Mouse (Mus musculus) mouse embryonic stem cell (cell line): ENCODE results near the gene Hoxa6.

Source experiments
- in situ Hi-C, 2 experiments: fragments of 300-500 bp; cut with MboI; formaldehyde crosslinking; loops; 1 replicate in 1 of 2; 3 replicates in 1 of 2; pipeline ENCODE4 v1.14.3; 2019 to 2020; ENCODE audit warnings: low sequenced_read_pairs in 2 of 2, low pct_unique_long_range_greater_than_20kb in 1 of 2, mixed read lengths in 1 of 2; ENCODE audit not compliant: unreplicated experiment in 1 of 2

Gene Hoxa6

DNA sequence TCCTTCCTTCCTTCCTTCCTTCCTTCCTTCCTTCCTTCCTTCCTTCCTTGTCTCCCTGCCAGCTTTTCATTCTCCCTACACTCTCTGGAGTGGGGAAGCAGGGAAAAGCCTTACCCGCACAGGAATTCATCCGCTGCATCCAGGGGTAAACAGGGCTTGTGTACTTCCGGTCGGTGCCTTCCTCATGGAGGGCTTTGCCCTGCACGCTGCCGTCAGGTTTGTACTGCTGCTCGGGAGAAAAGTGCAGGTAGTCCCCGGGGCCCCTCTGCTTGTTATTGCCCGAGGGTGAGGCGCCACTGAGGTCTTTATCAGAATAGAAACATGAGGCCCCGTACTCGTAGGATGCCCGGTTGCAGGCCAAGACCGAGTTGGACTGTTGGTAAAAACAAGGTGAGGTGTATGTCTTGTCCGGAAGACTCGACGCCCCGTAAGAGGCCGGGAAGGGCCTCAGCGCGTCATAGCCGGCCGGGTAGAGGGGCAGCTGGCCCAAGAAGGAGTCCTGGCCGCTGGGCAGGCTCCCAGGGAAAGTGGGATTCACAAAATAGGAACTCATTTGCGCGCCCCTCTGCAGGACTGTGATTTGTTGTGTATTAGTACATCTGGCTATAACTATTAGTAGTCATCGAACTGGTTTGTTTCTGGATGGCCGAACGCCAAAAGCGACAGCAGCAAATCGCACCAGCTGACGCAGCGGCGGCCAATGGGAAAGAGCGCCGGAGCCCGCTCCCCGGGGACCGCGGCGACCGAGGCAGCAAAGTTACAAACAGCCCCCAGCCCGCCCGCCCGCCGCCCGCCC lies at the start of gene Hoxa6:
TSS of gene Hoxa6 (minus strand) at position 651 of the 796 bp plus-strand sequence.
- in situ Hi-C loops, result loop anchor here (25.0 kb wide), 2 partner anchors 346 to 1021 kb away; no protein-coding TSS in a partner anchor

DNA sequence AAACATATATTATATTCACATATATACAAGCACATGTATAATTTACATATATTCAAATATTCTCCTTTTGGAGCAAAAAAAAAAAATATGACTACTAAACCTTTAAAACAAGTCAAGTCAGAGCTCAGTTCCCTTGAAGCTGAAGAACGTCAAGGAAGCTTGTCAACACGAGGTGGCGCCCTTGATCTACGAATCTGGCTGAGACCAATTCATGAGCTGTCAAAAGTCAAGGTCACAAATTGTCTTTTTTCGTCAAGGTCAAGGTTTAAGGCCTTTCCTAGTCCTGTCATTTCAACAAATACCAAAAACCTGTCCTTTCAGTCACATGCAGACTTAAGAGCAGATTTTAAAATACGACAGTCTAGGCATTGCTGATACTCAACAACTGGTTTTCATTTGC lies 48.4 kb upstream of the Hoxa6 start:
- in situ Hi-C loops, result loop anchor here (10.0 to 25.0 kb wide), 4 partner anchors 58 to 655 kb away; partner anchors contain the start of gene Evx1 (in 1 of the 2)

GRCm38 (mm10) chr6:52253511-52254500 lies 45.3 kb upstream of the Hoxa6 start:
- in situ Hi-C loops, result loop anchor here (10.0 to 25.0 kb wide), 4 partner anchors 61 to 658 kb away; partner anchors contain the start of gene Evx1 (in 1 of the 2)

DNA sequence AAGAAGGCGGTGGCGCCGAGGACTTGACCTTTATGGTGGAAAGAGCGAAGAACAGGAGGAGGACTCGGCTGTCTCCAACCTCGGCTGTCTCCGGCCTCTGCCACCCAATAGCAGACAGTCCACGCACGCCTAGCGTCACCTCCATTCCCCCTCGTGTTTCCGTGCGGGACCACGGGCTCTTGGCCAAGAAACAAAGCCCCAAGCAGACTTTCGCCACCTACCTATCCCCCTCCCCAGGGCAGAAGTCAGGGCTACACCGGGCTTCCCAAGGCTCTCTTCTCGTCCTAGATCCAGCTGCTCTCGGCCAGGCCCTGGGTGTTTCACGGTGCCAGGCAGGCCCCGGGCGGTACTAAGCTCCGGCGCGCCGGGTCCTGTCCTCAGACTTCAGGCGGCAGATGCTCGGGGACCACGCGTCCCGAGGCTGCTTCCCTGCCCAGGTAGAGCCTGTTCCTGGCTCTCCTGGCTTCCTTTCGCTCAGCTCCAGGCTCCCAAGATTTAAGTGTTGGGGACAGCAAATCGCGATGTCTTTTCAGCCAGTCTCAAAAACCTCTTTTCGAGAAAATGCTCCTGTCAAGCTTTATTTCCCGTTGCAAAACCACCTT lies 44.4 kb upstream of the Hoxa6 start:
- in situ Hi-C loops, result loop anchor here (10.0 to 25.0 kb wide), 4 partner anchors 62 to 659 kb away; partner anchors contain the start of gene Evx1 (in 1 of the 2)

GRCm38 (mm10) chr6:52252016-52252774 lies 43.7 kb upstream of the Hoxa6 start:
- in situ Hi-C loops, result loop anchor here (10.0 to 25.0 kb wide), 4 partner anchors 63 to 660 kb away; partner anchors contain the start of gene Evx1 (in 1 of the 2)

- in situ Hi-C loops, result loop anchor here (10.0 to 25.0 kb wide), 4 partner anchors 63 to 661 kb away; partner anchors contain the start of gene Evx1 (in 1 of the 2)
Measured at GRCm38 (mm10) chr6:52251177-52251879, 42.8 kb upstream of the Hoxa6 start.

DNA sequence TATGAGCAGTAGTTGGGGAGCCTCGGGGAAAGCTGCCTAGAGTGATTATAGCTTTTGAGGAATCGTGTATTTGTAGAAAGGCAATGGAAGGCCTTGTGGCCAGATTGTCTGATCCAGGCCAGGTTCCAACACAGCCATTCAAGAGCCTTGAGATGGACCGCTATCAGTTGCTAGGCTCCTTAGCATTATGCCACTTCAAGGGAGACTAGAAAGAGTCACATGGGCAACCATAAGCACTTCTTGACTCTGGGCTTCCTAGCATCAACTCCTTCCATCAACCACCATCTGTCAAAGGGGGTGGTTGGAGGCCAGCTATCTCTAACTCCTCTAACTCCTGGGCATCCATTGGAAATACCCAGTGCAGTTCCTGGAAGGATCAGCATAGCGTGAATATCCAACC lies 41.3 kb upstream of the Hoxa6 start:
- in situ Hi-C loops, result loop anchor here (5.0 to 25.0 kb wide), 6 partner anchors 65 to 1063 kb away; partner anchors contain the start of gene Evx1 (in 1 of the 2)

DNA sequence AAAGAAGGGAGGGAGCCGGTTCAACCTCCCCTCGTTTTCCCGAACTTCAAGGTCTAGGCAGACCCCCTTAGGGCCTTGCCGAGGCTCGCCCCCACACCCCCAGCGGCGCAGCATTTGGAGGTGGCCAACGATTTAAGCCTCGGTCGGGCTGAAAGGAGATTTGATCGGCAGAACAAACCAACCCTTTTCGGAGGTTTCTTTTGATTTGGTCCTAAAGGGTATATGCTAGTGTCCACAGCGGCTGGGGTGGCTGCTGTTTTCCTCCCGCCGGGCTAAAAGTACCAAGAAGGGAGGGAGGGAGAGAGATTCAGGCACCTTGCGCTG lies 40.9 kb upstream of the Hoxa6 start:
- in situ Hi-C loops, result loop anchor here (5.0 to 25.0 kb wide), 2 partner anchors 82 to 1062 kb away; no protein-coding TSS in a partner anchor

GRCm38 (mm10) chr6:52248638-52249414 lies 40.3 kb upstream of the Hoxa6 start:
- in situ Hi-C loops, result loop anchor here (5.0 to 25.0 kb wide), 2 partner anchors 82 to 1062 kb away; no protein-coding TSS in a partner anchor

DNA sequence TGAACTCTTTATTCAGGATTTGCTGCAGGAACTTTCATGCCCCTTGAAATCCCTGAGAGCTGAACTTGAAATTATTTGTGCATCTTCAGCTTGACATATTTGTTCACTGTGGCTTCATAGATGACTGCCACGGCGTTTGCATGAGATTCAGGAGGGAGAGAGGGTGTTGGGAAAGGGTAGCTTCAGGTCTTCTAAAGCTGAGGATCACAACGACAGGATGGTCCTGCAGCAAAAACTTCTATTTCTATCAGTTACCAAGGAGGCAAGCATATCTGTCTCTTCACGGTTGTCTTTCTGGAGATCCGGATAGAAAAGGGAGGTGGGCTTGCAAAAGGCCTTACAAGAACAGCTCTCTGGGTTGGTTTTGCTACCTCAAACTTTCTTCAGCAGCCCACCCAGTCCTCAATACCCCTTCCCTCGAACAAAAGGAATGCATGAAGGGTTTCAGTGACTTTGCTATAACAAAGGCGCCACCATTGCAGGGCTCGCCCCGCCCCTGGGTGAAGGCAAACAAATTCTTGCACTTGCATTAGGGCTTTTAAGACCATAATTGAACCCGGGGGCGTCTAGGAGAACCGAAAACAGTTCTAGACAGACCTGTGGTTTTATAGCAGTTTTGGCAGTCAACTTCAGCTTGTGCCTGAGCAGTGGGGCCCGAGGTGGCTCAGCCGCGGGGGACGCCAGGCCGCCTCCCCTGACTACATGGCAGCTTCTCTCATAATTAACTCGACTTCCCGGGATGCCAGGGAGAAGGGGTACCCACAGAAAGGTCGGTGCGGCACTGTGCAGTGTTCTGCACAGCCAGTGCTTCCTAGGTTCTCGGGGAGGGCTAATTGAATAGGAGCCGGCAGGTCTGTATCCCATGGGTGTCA lies 39.5 kb upstream of the Hoxa6 start:
- in situ Hi-C loops, result loop anchor here (5.0 to 25.0 kb wide), 2 partner anchors 81 to 1061 kb away; no protein-coding TSS in a partner anchor

- in situ Hi-C loops, result loop anchor here (5.0 to 25.0 kb wide), 2 partner anchors 80 to 1060 kb away; no protein-coding TSS in a partner anchor
Measured at GRCm38 (mm10) chr6:52246916-52247315, 38.4 kb upstream of the Hoxa6 start.

- in situ Hi-C loops, result loop anchor here (5.0 to 25.0 kb wide), 2 partner anchors 79 to 1059 kb away; no protein-coding TSS in a partner anchor
Measured at GRCm38 (mm10) chr6:52246403-52246803, 37.9 kb upstream of the Hoxa6 start.

DNA sequence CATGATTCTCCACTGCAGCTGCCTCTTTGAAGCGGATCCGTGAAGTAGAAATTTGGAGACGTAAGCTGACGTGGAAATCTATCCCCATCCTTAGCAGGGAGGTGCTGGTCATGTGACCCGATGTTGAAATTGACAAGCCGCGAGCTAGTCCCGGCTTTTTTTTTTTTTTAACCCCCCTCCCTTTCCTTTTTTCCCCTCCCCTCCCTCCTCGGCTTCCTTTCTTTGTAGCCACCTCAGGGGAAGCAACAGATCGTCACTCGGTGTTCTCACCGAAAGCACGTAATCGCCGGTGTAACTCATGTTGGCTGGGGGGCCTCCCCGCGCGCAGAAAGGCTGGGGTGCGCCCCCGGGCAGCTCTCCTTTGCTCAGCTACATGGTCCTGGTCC lies 37.2 kb upstream of the Hoxa6 start, which contains the start of gene Hoxa11:
TSS of gene Hoxa11 (minus strand) at position 54 of the 386 bp plus-strand sequence.
- in situ Hi-C loops, result loop anchor here (5.0 to 25.0 kb wide), 2 partner anchors 78 to 1058 kb away; no protein-coding TSS in a partner anchor

- in situ Hi-C loops, result loop anchor here (5.0 to 25.0 kb wide), 2 partner anchors 78 to 1058 kb away; no protein-coding TSS in a partner anchor
Measured at GRCm38 (mm10) chr6:52245040-52245756, 36.7 kb upstream of the Hoxa6 start.
